Mouse (Mus musculus) testis, adult 2 months (tissue): ENCODE measurements around the gene Pbp2.

Source experiments
- CTCF ChIP-seq: fragments of 200-500 bp; IDR thresholded peaks from 2 replicates; pipeline ENCODE4 v1.5.1; 2012; ENCODE audit warnings: low read depth, mild to moderate bottlenecking, inconsistent platforms, low read length, moderate library complexity; ENCODE audit not compliant: control insufficient read depth, insufficient read depth, insufficient replicate concordance
- POLR2A ChIP-seq: fragments of 200-500 bp; IDR thresholded peaks from 2 replicates; pipeline ENCODE4 v1.6.1; 2012; ENCODE audit warnings: low read depth, mild to moderate bottlenecking, inconsistent platforms, low read length, moderate library complexity; ENCODE audit not compliant: control insufficient read depth

DNA sequence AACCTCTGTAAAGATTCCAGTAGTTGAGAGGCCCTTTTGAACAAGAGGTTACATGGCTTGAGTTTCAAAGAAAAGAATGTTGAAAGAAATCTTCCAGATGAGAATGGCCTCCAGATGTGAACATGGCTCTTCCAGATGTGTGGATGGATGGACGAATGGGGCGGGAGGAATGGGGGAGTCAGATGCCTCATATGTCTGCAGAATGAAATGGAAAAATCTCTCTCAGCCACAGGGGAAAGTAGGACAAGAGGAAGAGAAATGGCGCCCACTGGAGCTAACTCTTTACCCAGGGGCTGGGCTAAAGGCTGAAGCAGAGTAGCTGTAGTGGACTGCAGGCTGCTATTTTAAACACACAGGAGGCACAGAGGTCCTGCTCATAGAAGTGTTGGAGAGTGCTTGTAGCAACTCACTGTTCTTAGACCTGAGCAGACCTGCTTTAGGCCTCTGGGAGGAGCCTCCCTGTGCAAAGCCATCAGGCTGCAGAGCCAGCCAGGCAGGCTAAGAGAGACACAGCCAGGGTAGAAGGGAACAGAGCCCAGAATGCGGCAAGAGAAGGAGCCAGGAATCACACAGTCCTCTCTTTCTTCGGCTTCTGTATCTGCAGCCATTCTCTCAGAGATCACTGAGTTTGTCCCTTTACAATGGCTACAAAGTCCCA lies 23.9 kb upstream of the Pbp2 start:
- no peak for TF ChIP-seq POLR2A
- no peak for TF ChIP-seq CTCF
